Mouse (Mus musculus) adrenal gland, adult (tissue): ENCODE results near the gene Cntnap5c.
"Not testable (repeated sequence)": the region's sequence is repeated elsewhere in the genome, so short reads cannot be mapped to it uniquely, and the experiment has no call there.

Source experiments
- DNase-seq, 2 experiments: peaks; one replicate each; pipeline ENCODE4 v3.0.0; 2022 to 2023; ENCODE audit warnings: low spot score in 1 of 2; ENCODE audit not compliant: inconsistent age in 2 of 2

Cntnap5c gene

DNA sequence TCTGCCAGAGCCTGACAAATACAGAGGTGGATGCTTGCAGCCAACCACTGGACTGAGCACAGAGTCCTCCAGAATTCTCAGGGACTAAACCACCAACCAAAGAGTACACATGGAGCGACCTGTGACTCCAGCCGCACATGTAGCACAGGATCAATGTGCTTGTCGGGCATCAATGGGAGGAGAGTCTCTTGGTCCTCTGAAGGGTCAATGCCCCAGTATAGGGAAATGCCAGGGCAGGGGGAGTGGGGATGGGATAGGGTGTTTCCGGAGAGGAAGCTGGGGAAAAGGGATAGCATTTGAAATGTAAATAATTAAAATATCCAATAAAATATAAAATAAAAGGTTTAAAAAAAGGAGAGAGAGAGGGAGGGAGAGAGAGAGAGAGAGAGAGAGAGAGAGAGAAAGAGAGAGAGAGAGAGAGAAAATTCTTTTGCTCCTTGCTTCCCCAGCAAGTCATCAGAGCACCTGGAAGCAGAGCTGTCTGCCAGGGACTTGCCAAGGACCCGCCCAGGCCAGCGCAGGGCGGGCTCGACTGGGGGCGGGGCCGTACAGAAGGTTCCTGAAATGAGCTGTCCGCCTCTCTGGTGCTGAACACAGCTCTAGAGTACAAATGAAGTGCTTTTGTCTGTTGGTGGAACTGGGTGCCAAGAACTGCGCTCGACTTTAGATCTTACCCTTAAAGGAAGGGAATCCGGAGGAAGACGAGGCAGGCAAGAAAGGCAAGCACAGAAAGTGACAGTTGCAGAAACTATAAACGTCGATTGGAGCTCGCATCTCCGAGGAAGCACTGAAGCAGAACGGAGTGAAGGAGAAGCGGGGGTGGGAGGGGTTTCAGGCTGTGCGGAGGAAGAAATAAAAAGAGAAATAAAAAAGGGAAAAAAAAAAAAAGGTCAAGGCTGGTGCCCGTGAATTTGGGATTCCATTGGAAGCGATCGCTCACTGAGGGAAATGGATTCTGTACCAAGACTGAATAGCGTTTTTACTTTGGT is at the start of gene Cntnap5c:
Cntnap5c (plus strand) TSS at position 949 of the 989 bp plus-strand sequence.
- DNase-seq = peak; percentile 39 to 82

DNA sequence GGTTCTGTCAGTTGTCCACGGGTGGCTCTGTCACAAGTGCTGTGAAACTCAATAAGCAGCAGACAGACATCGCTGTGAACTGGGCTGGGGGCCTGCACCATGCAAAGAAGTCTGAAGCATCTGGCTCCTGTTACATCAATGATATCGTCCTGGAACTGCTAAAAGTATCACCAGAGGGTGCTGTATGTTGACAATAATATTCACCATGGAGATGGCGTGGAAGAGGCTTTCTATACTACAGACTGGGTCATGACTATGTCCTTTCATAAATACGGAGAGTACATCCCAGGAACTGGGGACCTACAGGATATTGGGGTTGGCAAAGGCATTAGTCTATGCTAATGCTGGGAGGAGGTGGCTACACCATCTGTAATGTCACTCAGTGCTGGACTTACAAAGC is 27.3 kb upstream of the Cntnap5c start, which contains the start of gene Gm21834:
Gm21834 (minus strand) TSS at position 101 of the 400 bp plus-strand sequence.
- DNase-seq = no peak

DNA sequence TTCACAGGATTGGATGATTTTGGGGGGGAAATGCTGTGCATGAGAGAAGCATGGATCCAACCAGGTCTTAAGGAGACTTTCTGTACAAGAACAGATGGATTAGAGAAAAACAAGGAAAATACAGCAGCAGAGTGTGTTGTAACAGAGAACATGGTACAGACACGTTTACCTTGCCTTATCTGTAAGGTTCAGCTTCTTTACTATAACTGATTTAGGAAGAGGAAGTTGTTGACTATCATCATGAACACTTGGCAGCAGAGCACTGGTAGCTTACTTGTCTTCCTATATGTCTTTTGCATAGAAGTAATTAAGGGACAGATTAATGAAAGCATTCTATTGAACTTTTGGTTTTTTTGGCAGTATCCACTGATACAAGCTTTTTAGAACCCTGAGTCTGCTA is 11.3 kb upstream of the Cntnap5c start:
- no peak for DNase-seq

DNA sequence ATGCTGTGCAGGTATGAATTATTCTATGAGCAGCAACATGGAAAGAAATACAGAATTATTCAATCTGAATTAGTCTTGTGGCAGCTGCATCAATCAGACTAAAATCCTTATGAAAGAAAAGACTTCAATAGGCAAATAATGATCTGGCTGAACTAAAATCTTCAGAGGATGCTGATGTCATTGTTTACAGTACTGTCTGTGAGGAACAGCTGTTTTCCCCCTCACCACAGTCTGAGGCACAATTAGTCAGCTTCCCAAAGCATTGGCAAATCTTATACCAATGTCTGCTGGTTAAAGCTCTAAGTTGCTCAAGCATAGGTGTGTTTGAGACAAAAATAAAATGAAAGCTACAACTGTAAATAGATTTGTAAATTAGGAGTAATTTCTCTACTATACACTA is 2.1 kb upstream of the Cntnap5c start:
- no peak for DNase-seq

DNA sequence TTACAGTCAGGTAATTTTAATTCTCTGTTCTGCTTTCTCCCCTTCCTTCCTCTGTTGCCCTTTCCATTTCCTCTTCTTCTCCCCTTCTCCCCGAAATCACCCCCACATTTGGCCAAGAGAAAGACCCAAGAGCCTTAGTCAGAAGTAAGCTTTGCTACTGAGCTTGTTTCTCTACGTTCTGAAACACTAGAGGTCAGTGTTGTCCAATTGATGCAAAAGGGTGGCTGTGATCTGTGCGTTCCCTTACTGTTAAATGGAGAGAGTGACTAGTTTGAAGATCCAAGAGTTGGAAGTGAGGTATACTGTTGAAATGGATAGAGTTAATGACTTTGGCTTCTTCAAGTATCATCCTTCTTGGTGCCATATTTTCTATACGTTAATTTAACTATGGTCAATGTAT is 1.5 kb downstream of the Cntnap5c start:
- peak in 1 of 2 experiments; percentile 67 for DNase-seq

DNA sequence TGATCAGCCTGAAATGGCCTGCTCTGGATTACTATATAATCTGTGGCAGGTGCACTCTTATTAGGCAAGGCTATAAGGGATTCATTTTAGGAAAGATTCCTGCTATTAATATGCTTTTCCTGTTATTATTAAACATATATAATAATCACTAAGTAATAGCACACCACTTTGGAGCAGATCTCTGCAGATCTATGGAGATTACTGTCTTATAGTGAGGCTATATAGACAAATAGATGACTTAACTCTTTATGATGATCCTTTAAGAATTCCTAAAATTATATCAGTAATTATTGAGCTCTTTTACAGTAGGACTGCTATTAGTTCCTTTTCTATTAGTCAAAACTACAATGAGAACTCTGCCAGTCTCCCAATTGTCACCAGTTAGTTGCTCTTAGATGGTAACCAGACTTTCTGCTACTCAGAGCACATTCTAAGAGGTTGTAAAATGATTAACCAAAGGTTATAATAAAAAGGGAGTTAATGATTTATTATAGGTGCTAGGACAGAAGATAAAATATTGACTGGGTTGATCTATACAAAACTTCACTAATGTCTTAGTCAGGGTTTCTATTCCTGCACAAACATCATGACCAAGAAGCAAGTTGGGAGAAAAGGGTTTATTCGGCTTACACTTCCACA is 18.9 kb downstream of the Cntnap5c start:
- no peak for DNase-seq

DNA sequence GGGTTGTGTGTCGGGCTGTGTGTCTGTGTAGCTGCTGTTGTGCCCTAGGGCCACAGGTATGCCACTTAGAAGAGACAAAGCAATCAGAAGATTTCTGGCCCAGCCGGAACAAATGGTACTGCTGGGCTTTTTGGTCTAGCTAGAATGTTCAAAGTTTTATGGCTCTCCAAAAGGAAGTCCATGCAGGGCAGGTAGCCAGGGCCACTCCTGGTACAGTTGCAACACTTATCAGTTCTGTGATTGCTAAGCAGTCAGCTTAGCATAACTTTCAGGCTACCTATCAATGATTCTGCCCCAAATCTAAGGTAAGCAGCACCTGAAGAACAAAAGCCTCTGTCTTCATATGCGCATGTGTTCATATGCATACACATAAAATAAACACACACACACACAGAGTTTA is 26.0 kb downstream of the Cntnap5c start:
- DNase-seq = no peak

DNA sequence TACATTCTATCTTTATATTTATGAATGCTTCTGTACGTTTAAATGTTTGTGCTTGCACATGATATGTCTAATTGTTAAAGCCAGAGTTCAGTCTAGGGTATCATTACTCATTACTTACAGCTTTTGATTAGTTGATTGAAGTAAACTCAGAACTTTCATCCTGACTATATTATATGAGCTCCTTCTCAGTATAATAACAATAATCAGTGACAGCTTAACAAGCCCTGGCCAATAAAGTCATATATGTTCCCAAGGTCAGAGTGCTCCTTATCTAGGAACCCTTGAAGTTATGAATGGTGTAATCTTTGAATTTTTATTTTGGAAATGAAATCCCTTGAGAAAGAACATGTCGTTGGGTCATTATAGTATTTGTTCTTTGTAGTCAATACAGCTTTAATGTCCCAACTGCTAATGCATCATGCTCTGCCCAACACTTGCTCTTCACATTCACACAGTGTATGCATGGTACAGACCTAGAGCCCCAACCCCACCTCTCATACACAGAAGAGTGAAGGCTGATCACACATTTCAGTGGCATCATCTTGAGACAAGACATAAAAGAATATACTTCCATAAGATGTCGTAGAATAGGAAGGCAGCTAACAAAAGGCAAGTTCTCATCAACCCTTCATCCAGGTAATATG is 27.4 kb downstream of the Cntnap5c start:
- DNase-seq = no peak

DNA sequence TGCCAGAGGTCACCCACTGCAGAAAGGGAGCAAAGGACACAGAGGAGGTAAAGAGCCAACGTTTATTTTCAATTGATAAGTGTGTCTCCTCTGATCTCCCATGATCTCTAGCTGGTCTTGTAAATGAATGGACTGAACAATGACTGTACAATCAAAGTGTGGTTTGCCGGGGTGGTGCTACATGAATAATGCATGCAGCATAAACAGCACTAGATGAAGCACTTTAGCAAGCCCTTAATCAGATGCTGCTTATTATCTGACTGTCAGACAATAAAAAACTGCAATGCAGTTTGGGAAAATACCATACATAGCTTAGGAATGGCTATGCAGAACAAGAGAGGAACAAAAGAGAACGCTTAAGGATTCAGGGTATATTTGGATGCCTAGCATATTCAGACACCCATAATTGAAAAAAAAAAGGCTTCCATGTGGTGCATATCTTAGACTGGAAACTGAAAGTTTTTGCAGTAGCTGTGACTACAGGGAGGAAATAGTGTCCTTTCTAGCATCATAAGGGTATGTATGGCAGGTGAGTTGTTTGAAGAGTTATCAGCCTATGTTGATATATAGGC is 30.1 kb downstream of the Cntnap5c start:
- no peak for DNase-seq

DNA sequence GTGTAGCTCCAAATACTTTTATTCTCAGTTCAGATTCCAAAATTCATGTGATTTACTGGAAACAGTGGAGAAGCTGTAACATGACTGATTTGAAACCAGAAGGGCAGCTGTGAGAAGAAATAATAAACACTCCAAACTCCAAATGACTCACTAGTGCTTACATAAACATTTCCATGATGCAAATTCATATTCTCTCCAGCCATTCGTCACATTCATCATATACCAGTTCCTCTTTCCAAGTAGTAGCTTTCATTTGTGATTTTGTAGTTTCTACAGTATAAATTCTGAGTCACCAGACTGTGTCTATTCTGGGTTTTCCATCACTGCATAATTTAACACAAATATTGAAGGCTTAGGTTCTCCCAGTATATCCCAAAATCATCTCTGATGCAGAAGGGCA is 31.8 kb downstream of the Cntnap5c start:
- no peak for DNase-seq

DNA sequence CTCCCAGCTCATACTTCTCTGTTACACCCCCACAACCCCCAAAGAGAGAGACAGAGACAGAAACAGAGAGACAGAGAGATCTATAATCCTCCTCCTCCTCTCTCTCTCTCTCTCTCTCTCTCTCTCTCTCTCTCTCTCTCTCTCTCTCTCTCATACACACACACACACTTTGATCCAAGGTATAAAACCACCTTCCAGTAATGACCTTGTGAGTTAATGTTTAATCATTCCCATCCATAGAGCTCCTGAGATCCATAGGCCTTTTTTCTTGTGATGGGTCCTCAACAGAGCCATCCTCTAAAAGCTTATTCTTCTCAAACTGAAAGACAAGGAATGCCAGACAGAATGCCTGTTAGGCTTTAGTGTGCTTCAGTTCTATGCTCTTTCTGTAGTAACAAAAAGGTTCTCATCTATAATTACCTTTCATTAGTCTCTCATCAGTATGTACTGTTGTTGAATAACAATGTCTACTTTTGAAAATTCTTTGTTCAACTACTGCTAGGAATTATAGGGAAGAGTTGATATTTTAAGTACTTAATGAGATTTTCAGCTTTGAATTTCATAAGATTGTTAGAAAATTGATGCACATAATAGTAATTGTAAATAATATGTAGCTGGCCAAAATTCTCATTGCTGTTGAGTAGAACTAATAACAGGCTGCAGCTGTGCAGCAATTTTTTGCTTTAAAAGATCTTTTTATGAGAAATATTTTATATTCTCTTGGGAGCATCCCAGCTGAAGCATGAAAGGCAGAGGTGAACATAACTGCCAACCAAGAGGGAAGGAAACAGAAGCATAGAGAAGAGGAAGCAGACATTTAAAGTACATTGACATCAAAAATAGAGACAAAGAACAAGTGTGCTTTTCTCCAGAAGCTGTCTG is 68.0 kb downstream of the Cntnap5c start:
- DNase-seq = no peak

DNA sequence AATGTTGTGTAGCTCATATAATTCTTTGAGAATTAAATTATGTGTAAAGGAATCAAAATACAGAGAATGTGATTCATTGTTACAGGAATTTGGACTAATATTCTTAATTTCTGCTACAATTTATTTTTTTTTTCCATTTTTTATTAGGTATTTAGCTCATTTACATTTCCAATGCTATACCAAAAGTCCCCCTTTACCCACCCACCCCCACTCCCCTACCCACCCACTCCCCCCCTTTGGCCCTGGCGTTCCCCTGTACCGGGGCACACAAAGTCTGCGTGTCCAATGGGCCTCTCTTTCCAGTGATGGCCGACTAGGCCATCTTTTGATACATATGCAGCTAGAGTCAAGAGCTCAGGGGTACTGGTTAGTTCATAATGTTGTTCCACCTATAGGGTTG is 86.4 kb downstream of the Cntnap5c start:
- DNase-seq = not testable (repeated sequence)

DNA sequence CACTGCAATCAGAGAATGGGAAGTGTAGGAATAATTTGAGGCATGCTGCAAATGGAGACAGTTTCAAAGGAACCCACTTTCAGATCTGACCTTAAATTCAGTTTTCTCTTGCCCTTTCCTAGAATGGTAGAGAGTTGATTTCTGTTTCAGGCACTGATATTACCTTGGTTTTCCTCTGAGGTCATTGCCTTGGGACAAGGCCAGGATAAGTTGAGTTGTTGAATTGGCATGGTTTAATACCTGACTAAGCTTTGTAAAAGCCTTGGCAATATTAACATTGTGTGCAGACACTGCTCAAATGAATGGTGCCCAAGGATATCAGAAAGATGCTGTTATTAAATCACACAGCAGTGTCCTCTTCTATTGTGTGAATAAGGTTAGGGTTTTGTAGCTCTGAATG is 96.6 kb downstream of the Cntnap5c start:
- peak; percentile 3 to 83 for DNase-seq

DNA sequence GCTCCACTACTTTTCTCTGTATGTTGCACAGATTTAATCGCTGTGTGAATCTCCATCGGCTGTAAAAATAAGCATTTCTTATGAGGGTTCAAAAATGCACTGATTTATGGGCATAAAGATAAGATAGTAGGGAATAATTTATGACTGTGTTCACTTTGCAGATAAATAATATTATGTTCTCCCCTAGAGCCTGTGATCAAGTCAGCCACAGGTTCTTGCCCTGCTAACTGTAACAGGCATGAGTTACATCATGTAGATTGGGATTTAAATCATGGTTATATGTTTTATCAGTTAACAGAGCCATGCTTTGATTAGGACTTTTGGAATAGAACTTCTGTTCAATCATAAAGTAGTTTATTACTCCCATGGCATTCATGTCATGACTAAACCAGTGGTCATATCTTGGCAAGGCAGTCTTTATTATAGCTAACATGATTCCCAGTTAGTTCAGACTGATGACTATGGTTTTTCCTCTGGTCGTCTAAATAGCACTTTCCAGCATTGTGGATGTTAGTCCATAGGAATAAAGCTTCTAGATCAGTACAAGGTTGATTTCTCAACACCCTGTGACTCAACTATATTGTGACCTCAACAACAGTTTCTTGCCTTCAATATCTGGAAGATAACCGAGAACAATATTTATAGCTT is 118.5 kb downstream of the Cntnap5c start:
- peak in 1 of 2 experiments; percentile 56 for DNase-seq

DNA sequence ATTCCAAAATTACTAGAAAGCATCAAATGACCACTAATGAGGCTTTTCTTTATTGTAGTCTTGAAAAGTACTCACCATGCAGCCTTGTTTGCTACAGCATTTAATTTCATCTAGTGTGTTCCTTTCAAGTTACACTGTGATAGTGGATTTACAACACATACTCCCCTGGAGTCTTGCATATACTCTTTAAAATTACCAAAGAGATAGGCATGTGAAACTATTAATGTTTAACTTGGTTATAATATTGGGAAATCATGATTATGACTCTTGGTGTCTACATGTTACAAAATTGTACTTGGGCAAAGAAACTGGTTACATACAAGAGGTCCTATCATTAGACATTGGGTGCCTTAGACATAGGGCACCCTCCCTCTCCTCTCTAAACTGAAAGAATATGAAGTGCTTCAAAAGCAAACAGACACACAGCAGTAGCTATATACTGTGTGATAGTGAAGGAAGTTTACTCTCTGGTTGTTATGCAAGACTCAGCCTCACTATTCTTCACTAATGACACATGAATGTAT is 142.5 kb downstream of the Cntnap5c start:
- no peak for DNase-seq

DNA sequence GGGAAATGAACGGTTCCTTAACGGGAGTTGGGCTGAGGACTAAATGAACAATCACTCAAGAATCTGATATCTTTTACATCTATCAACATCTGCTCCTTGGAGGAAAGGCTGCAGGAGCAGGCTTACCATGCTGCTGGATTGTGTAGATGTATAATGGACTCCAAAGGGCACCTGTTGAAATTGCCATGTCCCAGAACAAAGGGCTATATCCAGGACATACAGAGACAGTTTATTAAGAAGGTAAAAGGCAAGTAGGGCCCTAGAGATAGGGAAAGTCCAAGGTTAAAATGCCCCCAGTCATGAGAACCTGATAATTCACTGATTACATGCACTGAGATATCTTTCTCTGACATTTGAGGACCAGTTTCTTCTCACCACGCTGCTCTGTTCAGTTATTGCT is 214.9 kb downstream of the Cntnap5c start:
- no peak for DNase-seq

DNA sequence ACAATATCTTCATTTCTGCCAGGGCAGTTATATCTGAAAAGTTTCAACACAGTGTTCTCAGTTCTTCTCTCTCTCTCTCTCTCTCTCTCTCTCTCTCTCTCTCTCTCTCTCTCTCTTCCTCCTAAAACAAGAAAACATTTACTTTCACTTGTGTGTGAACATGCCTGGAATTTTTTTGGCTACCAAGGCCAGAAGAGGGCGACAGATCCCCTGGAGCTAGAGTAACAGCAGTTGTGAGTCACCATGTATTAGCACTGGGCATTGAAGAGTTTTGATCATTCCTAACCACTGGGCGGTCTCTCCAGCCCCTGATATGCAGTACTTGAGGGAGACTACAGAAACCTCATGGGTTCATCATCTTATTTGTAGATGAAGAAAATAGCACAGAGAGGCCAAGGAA is 219.1 kb downstream of the Cntnap5c start:
- peak; percentile 18 to 67 for DNase-seq

DNA sequence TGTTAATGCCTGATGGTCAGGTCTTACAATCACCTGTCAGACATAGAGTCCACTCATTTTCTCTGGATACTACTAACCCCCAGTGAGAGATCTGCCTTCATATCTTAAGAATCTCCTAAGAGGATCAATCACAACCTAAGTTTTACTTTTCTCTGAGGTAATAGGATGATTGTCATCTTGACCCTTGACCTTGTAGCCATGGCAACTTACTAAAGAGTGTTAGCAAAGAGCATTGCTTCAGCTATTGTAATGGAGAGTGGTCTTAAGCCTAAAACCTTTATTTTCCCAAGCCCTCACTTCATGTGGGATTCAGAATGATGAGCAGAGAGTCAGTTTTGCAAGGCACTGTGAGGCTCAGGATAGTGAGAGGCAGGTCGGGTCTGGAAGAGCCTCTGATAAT is 227.1 kb downstream of the Cntnap5c start:
- no peak for DNase-seq

DNA sequence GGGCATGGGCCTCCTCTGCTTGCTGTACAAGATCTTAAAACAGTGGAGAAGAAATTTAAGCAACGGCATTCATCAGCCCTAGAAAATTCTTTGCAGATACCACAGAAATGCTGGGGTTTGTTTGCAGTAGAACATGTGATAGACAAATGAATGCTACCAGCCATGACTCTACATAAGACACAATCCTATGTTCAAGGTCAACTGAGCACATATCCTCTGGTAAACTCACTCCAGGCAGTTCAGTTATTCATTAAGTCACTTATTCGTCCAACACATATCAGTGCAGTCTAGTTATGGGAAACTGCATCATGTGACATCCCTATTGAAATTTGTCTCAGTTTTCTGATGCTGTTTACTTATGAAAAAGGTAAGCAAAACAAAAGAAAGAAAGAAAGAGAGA is 229.7 kb downstream of the Cntnap5c start:
- no peak for DNase-seq

DNA sequence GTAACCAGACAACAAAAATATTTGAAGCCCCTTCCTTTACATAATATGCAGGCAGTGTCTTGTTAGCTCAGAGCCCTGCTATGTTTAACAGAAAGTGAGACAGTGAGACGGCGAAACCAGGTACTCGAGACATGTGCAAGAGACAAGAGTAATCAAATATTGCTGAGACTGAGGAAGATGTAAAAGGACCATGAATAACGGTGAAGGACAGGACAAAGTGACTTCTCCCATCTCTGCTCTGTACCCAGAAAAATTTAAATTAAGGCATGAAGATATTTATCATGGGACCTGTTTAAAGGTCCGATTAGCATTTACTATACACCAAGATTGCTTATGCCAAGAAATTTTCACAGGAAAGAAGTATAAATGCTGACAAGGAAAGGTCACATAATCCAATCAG is 233.5 kb downstream of the Cntnap5c start:
- DNase-seq = no peak
